Mouse (Mus musculus) ES-E14 (cell line): ENCODE measurements around the gene Rpl38. TPM values are rescaled to one million over a fixed set of nuclear protein-coding genes. Genes with fewer than 3 reads are reported as not detected.
A peak's percentile ranks its signal among the peaks of the same experiment; 100 is the strongest.

Source experiments
- DNase-seq: peaks from one replicate; pipeline ENCODE4 v3.0.0-alpha.2; 2013; ENCODE audit warnings: low read depth, low spot score
- H3K27ac ChIP-seq: 2 replicates; pipeline ENCODE4 v1.5.1; 2012; ENCODE audit warnings: low read depth, mild to moderate bottlenecking, low read length, moderate library complexity, mixed read lengths; ENCODE audit not compliant: poor library complexity, insufficient read depth, severe bottlenecking
- H3K36me3 ChIP-seq: 2 replicates; pipeline ENCODE4 v1.6.1; 2012; ENCODE audit warnings: mild to moderate bottlenecking, low read length, moderate library complexity, mixed read lengths; ENCODE audit not compliant: control insufficient read depth, poor library complexity, insufficient read depth, severe bottlenecking
- H3K4me1 ChIP-seq, 2 experiments: fragments of 150-350 bp in 1 of 2; sonication (generic) in 1 of 2; 2 replicates each; pipeline ENCODE4 v1.6.1; 2012; ENCODE audit warnings: low read length in 2 of 2, mild to moderate bottlenecking in 1 of 2, mixed read lengths in 1 of 2; ENCODE audit not compliant: control insufficient read depth in 2 of 2, insufficient read depth in 2 of 2, poor library complexity in 1 of 2
- H3K4me3 ChIP-seq, 2 experiments: fragments of 150-350 bp in 1 of 2; sonication (generic) in 1 of 2; 2 replicates each; pipeline ENCODE4 v1.5.1; 2012; ENCODE audit warnings: low read length in 2 of 2, low read depth in 1 of 2, mild to moderate bottlenecking in 1 of 2, mixed read lengths in 1 of 2; ENCODE audit not compliant: insufficient read depth in 1 of 2, poor library complexity in 1 of 2, severe bottlenecking in 1 of 2
- H3K9ac ChIP-seq: 2 replicates; pipeline ENCODE4 v1.6.1; 2012; ENCODE audit warnings: low read depth, mild to moderate bottlenecking, low read length, mixed read lengths; ENCODE audit not compliant: poor library complexity, insufficient read depth, severe bottlenecking
- H3K9me3 ChIP-seq: fragments of 150-350 bp; sonication (generic); 2 replicates; pipeline ENCODE4 v1.6.1; 2012; ENCODE audit warnings: low read depth, mild to moderate bottlenecking, low read length; ENCODE audit not compliant: control insufficient read depth, insufficient read depth
- CHD2 ChIP-seq: IDR thresholded peaks from 2 replicates; pipeline ENCODE4 v1.6.1; 2014; ENCODE audit warnings: mild to moderate bottlenecking, low read depth, low read length, inconsistent platforms
- HCFC1 ChIP-seq: IDR thresholded peaks from 2 replicates; pipeline ENCODE4 v1.6.1; 2012; ENCODE audit warnings: low read length, inconsistent platforms, borderline replicate concordance; ENCODE audit not compliant: insufficient read depth
- MAFK ChIP-seq: IDR thresholded peaks from 2 replicates; pipeline ENCODE4 v1.6.1; 2014; ENCODE audit warnings: mild to moderate bottlenecking, low read depth, low read length, inconsistent platforms; ENCODE audit not compliant: insufficient read depth
- ZC3H11A ChIP-seq: IDR thresholded peaks from 2 replicates; pipeline ENCODE4 v1.6.1; 2012; ENCODE audit warnings: low read depth, mild to moderate bottlenecking, inconsistent platforms, low read length, borderline replicate concordance
- ZNF384 ChIP-seq: IDR thresholded peaks from 2 replicates; pipeline ENCODE4 v1.6.1; 2012; ENCODE audit warnings: low read depth, low read length, inconsistent platforms
- in situ Hi-C, 2 experiments: fragments of 600-800 bp; cut with MboI; formaldehyde crosslinking; loops; one replicate each; pipeline ENCODE4 v1.15.1; 2025; ENCODE audit warnings: low sequenced_read_pairs in 2 of 2, inconsistent platforms in 1 of 2; ENCODE audit not compliant: unreplicated experiment in 2 of 2
- total RNA-seq: library from RNA; depleted of rRNA; stranded (reverse); fragments of 300-350 nt; gene quantifications from 2 replicates; pipeline ENCODE4 v1.2.3, GENCODE M21; 2012

Rpl38 gene
- total RNA-seq, 1 experiment: 3,102 TPM

- Histone ChIP-seq H3K9me3 (no peaks in the 10 kb centered on the region), H3K4me3 (no peak overlapping the region), H3K4me1 (peaks cover 0 to 17% of the 10 kb centered on the region in 2 experiments; a peak in 2 of 4 replicates), H3K27ac (no peak overlapping the region), H3K36me3 (no peaks in the 10 kb centered on the region), H3K9ac (no peak overlapping the region)
- in situ Hi-C loops: loop anchor here (25.0 kb wide), 2 partner anchors 429 to 779 kb away; no protein-coding TSS in a partner anchor
- no peak for DNase-seq
- TF ChIP-seq CHD2: no peak
- TF ChIP-seq HCFC1: no peak
- TF ChIP-seq ZC3H11A: no peak
- no peak for TF ChIP-seq ZNF384
- TF ChIP-seq MAFK: no peak
These were observed 27.2 kb upstream of the Rpl38 start for GRCm38 (mm10) chr11:114641136-114641535.

GRCm38 (mm10) chr11:114642184-114642583, 26.1 kb upstream of the Rpl38 start:
- DNase-seq: no peak

GRCm38 (mm10) chr11:114642926-114643325, 25.4 kb upstream of the Rpl38 start:
- Histone ChIP-seq H3K9ac (no peak overlapping the region), H3K9me3 (no peaks in the 10 kb centered on the region), H3K36me3 (no peaks in the 10 kb centered on the region), H3K4me3 (no peak overlapping the region), H3K4me1 (peaks cover 0 to 11% of the 10 kb centered on the region in 2 experiments; a peak in 1 of 4 replicates), H3K27ac (no peak overlapping the region)
- in situ Hi-C loops: loop anchor here (25.0 kb wide), 2 partner anchors 431 to 781 kb away; no protein-coding TSS in a partner anchor
- no peak for TF ChIP-seq CHD2
- TF ChIP-seq ZC3H11A: no peak
- TF ChIP-seq ZNF384: no peak
- TF ChIP-seq HCFC1: no peak
- no peak for TF ChIP-seq MAFK
- no peak for DNase-seq

More at GRCm38 (mm10) chr11:114642184-114642583, 26.1 kb upstream of the Rpl38 start:
- peaks cover 0 to 11% of the 10 kb centered on the region in 2 experiments; a peak in 1 of 4 replicates for H3K4me1 ChIP-seq
- no peaks in the 10 kb centered on the region for H3K9me3 ChIP-seq
- in situ Hi-C loops: loop anchor here (25.0 kb wide), 2 partner anchors 430 to 780 kb away; no protein-coding TSS in a partner anchor
- H3K27ac ChIP-seq: no peak overlapping the region
- peak overlapping the region; percentile 22 to 64; a peak in 3 of 4 replicates for H3K4me3 ChIP-seq
- TF ChIP-seq HCFC1 (no peak), ZC3H11A (no peak), MAFK (no peak), CHD2 (no peak), ZNF384 (no peak)
- peak overlapping the region; percentile 2; the same call in 1 of the 2 replicates for H3K9ac ChIP-seq
- no peaks in the 10 kb centered on the region for H3K36me3 ChIP-seq

- no peaks in the 10 kb centered on the region for H3K36me3 ChIP-seq
- in situ Hi-C loops: loop anchor here (25.0 kb wide), 2 partner anchors 432 to 782 kb away; no protein-coding TSS in a partner anchor
- H3K4me1 ChIP-seq: peaks cover 0 to 11% of the 10 kb centered on the region in 2 experiments; a peak in 1 of 4 replicates
- TF ChIP-seq MAFK (peak; percentile 59; the same call in 1 of the 2 replicates), CHD2 (no peak)
- no peak overlapping the region for H3K27ac ChIP-seq
- H3K9me3 ChIP-seq: no peaks in the 10 kb centered on the region
- H3K9ac ChIP-seq: no peak overlapping the region; the same call in 1 of the 2 replicates
- DNase-seq: no peak
- H3K4me3 ChIP-seq: no peak overlapping the region
These were observed 24.2 kb upstream of the Rpl38 start for GRCm38 (mm10) chr11:114644122-114644521.
